Mouse (Mus musculus) megakaryocyte, embryonic 14.5 days (primary cell): ENCODE results near the gene Pitpnm2.

Experiments used
- FLI1 ChIP-seq: IDR thresholded peaks from 2 replicates; pipeline ENCODE4 v1.6.1; 2012; ENCODE audit warnings: low read length, inconsistent platforms, mixed read lengths
- GATA1 ChIP-seq: IDR thresholded peaks from 3 replicates; pipeline ENCODE4 v1.6.1; 2012; ENCODE audit warnings: mixed read lengths, low read length, inconsistent platforms, borderline replicate concordance

DNA sequence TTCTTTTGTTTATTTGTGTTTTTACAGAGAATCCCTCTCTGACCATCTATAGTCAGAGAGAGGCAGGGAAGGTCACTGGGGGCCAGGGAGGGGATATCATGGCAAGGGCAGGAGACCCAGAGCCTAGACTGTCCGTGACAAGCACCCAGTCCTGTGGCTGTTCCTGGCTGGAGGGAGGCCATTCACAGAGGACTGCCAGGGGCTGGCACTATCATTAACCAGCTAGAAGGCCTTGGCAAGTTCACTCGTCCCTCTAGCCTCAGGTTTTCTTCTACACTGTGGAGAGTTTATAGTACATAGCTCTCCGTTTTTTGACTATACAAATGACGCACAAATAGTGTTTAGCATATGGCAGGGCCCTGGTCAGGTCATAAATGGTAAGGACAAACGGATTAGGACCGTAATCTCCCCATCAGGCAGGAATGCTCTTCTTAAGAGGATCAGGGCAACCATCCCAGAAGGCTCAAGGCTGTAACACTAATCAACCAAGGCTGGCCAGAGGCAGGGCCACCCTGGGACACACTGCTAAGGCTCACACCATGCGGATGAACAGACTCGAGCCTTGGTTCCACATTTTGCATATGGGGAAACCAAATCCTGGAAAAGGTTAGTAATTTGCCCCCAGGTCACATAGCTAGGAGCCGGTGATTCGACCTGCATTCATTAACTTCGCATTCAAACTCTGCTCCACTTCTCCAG lies 55.0 kb downstream of the Pitpnm2 start:
- TF ChIP-seq GATA1 (no peak), FLI1 (no peak)
